ENCODE assay signal across 20 mouse cellular contexts in the genomic region with DNA sequence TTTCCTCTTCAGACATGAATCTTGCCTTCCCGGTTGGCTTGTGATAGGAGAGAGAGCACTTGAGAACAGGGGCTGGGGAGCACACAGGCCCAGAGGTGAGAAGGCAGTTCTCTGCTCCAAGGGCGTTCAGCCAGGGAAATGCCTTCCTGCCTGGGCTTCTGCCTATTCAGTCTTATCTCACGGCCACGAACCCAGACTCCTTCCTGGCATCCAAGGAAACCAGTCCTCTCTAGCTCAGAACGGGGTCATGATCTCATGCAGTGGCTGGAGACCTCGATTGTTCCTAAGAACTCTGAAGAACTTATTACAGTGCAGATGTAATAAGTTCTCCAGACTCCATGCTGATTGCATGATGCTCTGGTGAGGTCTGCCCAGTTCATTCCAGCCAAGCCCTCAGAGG. TPM values are rescaled to one million over a fixed set of nuclear protein-coding genes. Genes with fewer than 3 reads are reported as not detected.
DNase-seq lines count a peak whose midpoint lies in the region.
"Had no signal": no experiment of that assay in that cellular context is flagged by ENCODE, and none has a peak within 500 bp of the region (broad histone marks: within the 10 kb centered on the region; RNA-seq: fewer than 3 reads in every experiment).

No protein-coding gene starts in this region.

- H3K36me3 ChIP-seq in heart, embryonic 10.5 days = no peaks in the 10 kb centered on the region
- H3K36me3 ChIP-seq: embryonic facial prominence, embryonic 10.5 days; hindbrain, embryonic 15.5 days; midbrain, embryonic 10.5 days; stomach, embryonic 15.5 days had no signal

- 24% methylated on average over 6 of the region's 6 CpGs for WGBS in heart, embryonic 10.5 days

- DNase-seq in heart, adult 11 months = peak; percentile 95
- DNase-seq in heart, adult 8-10 months (ENCODE audit: low spot score) = no peak
- DNase-seq in lung, postnatal 10 days = peak; percentile 26
- DNase-seq in lung, postnatal 25 days (ENCODE audit: low spot score) = no peak
- DNase-seq in heart, embryonic 10.5 days (ENCODE audit: low spot score) = no peak
- DNase-seq in heart, postnatal 14 days = peak; percentile 42 to 46
- DNase-seq in thymus, postnatal 14 days = no peak
- DNase-seq in layer of hippocampus, postnatal 25 days (ENCODE audit: extremely low spot score in 1 of 2, low spot score in 1 of 2) = no peak
- DNase-seq: cerebellum, adult 9-11 months; kidney, adult 18-20 months; thymus, postnatal 25 days had no signal

- H3K4me3 ChIP-seq in heart, embryonic 10.5 days = no peak overlapping the region
- H3K4me3 ChIP-seq: embryonic facial prominence, embryonic 10.5 days; hindbrain, embryonic 15.5 days; layer of hippocampus, adult 2 months; midbrain, embryonic 10.5 days; myocyte; stomach, embryonic 15.5 days had no signal

- H3K27me3 ChIP-seq in heart, embryonic 10.5 days (ENCODE audit: insufficient read depth, poor library complexity, severe bottlenecking) = no peaks in the 10 kb centered on the region; the same call in 1 of the 2 replicates
- H3K27me3 ChIP-seq: hindbrain, embryonic 15.5 days; stomach, embryonic 15.5 days had no signal

- peaks cover 10% of the 10 kb centered on the region for H3K4me1 ChIP-seq in heart, embryonic 10.5 days
- H3K4me1 ChIP-seq: hindbrain, embryonic 15.5 days; stomach, embryonic 15.5 days had no signal

- 0 out of 2 replicates have a peak overlapping the region, but pooled peaks have one; percentile 1 for H3K27ac ChIP-seq in heart, embryonic 10.5 days
- H3K27ac ChIP-seq: embryonic facial prominence, embryonic 10.5 days; hindbrain, embryonic 15.5 days; layer of hippocampus, adult 2 months; midbrain, embryonic 10.5 days; stomach, embryonic 15.5 days had no signal

- intact Hi-C loops in heart, postnatal 14 days (cut with DNase I) = no loop called here

- H3K9me3 ChIP-seq in heart, embryonic 10.5 days = no peaks in the 10 kb centered on the region
- H3K9me3 ChIP-seq: embryonic facial prominence, embryonic 10.5 days; hindbrain, embryonic 15.5 days; midbrain, embryonic 10.5 days; stomach, embryonic 15.5 days had no signal

RNA-seq across cellular contexts. Expression of gene Slc26a9, which starts 17.2 kb away (rescaled TPM):
- total RNA-seq in heart, adult 8-10 months (2022) = under 1 TPM in 3 of 4 experiments, not detected in 1; 0.06 to 0.16 (median 0.09) TPM
- polyA plus RNA-seq in heart, embryonic 10.5 days (2016; fragmentation: Nextera tagmentation; extraction: Ambion mirVana) = 0.05 and 0.06 TPM in 2 replicates
- total RNA-seq in heart, postnatal 14 days (2021) = not detected
- total RNA-seq in layer of hippocampus, postnatal 25 days (2021) = under 1 TPM; 0.12 to 0.15 TPM
- total RNA-seq: MEL had no signal
- polyA plus RNA-seq: embryonic facial prominence, embryonic 10.5 days; liver, adult 2 months; midbrain, embryonic 10.5 days; myocyte; small intestine, adult 2 months had no signal

RNA-seq across cellular contexts. Expression of gene Rab7b, which starts 38.1 kb away (rescaled TPM):
- 1 to 10 TPM; 2.3 to 3.8 (median 3.2) TPM for total RNA-seq in heart, adult 8-10 months (2022)
- polyA plus RNA-seq in heart, embryonic 10.5 days (2016; fragmentation: Nextera tagmentation; extraction: Ambion mirVana) = 0.58 and 0.79 TPM in 2 replicates
- total RNA-seq in heart, postnatal 14 days (2021) = 1 to 10 TPM; 4.2 to 4.5 TPM
- 1 to 10 TPM; 4.0 to 4.4 TPM for total RNA-seq in layer of hippocampus, postnatal 25 days (2021)

Comparison
In these comparisons a context has a peak if more than half of its experiments do, and no peak if none do; other contexts are left out.
1. DNase-seq: peak in heart, adult 11 months (single experiment), lung, postnatal 10 days (single experiment) and heart, postnatal 14 days (2 of 2); none in heart, adult 8-10 months (single experiment), lung, postnatal 25 days (single experiment), heart, embryonic 10.5 days (single experiment), thymus, postnatal 14 days (single experiment) and layer of hippocampus, postnatal 25 days (0 of 2).